Mouse (Mus musculus) liver, postnatal 0 days (tissue): Measurements from ENCODE around the gene 0610012G03Rik.

Experiments
- CTCF ChIP-seq: sonication (generic); IDR thresholded peaks from 2 replicates; pipeline ENCODE4 v1.5.1; 2016; ENCODE audit warnings: antibody characterized with exemption, low read depth
- EP300 ChIP-seq: IDR thresholded peaks from 2 replicates; pipeline ENCODE4 v1.6.1; 2016; ENCODE audit warnings: antibody characterized with exemption, low read depth, mild to moderate bottlenecking

GRCm38 (mm10) chr16:31938856-31939255, 9.4 kb downstream of the 0610012G03Rik start:
- TF ChIP-seq CTCF: no peak
- TF ChIP-seq EP300: no peak
